Mouse (Mus musculus) liver, embryonic 14.5 days (tissue): ENCODE data around the gene Med23.

Experiments
- CTCF ChIP-seq: IDR thresholded peaks from 2 replicates; pipeline ENCODE4 v1.5.1; 2016; ENCODE audit warnings: antibody characterized with exemption, low read depth, control low read depth
- EP300 ChIP-seq: IDR thresholded peaks from 2 replicates; pipeline ENCODE4 v1.6.1; 2016; ENCODE audit warnings: antibody characterized with exemption, low read depth

DNA sequence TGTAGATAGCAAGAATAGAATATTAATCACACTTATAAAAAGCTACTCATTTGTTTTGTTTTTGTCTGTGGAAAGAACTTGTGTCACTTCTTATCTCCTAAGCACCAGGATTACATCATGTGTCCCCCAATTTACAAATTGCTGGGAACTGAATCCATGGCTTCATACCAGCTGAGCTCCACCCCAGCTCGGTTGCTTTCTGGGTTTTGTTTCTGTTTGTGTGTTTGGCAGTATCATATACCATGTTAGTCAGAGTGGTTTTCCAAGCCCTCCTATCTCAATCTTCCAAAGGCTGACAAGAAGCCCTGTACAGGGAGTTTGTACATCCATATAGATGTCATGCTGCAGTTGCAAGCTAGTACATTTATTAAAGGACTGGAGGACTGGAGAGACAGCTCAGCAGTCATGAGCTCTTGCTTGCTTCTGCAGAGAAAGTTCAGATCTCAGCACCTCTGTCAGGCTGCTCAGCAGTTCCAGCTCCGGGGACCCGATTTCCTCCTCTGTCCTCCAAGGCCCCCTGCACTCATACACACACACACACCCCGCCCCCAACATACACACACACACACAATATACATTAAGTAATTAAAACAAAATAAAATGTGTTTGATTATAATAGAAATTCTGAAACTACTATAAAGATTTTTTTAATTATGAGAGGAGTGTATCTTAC, 33.3 kb upstream of the Med23 start:
- TF ChIP-seq EP300 (no peak), CTCF (no peak)
